Mouse (Mus musculus) embryonic stem cell, embryonic (primary cell): ENCODE data around the gene Usp20.

Source experiments
- CTCF ChIA-PET, 4 experiments: fragments of 300-600 bp in 2 of 4; fragments of 350-600 bp in 2 of 4; sonication (Branson Sonifier 250); formaldehyde crosslinking; loops; one replicate each; lab custom pipeline; 2022; ENCODE audit warnings: inconsistent platforms in 2 of 4; lab: Charles Lee
- POLR2A ChIA-PET, 4 experiments: fragments of 300-600 bp in 2 of 4; fragments of 350-600 bp in 2 of 4; sonication (Branson Sonifier 250); formaldehyde crosslinking; loops; one replicate each; lab custom pipeline; 2022; ENCODE audit warnings: antibody characterized with exemption in 4 of 4, inconsistent platforms in 1 of 4; lab: Charles Lee

Usp20 gene

GRCm38 (mm10) chr2:31068246-31069113 lies 86.4 kb downstream of the Usp20 start:
- ChIA-PET POLR2A (interaction anchor here (0.5 to 14.3 kb wide), 82 partner anchors 7 to 1972 kb away, joined by 3 to 382 read pairs (median 5); partner anchors contain the start of genes Fnbp1 (in 3 of the 4), Cstad (in 1 of the 4), Gpr107 (in 1 of the 4) and Tor1b (in 1 of the 4)), CTCF (interaction anchor here (0.6 to 1.7 kb wide), 7 partner anchors 17 to 1208 kb away, joined by 3 to 5 read pairs (median 4); no protein-coding TSS in a partner anchor)

GRCm38 (mm10) chr2:31069114-31069445 lies 87.0 kb downstream of the Usp20 start:
- ChIA-PET POLR2A (interaction anchor here (0.6 to 14.3 kb wide), 56 partner anchors 8 to 1159 kb away, joined by 3 to 382 read pairs (median 6); partner anchors contain the start of genes Fnbp1 (in 2 of the 4), Cstad (in 1 of the 4) and Gpr107 (in 1 of the 4)), CTCF (interaction anchor here in 2 of 4 experiments (0.7 to 1.2 kb wide), 2 partner anchors 29 to 391 kb away, joined by 3 to 4 read pairs; no protein-coding TSS in a partner anchor)

GRCm38 (mm10) chr2:31069506-31069905 lies 87.4 kb downstream of the Usp20 start:
- POLR2A ChIA-PET, result interaction anchor here (0.6 to 14.3 kb wide), 45 partner anchors 8 to 587 kb away, joined by 3 to 382 read pairs (median 6); partner anchors contain the start of genes Fnbp1 (in 2 of the 4), Cstad (in 1 of the 4) and Gpr107 (in 1 of the 4)

More at GRCm38 (mm10) chr2:31069506-31069905, 87.4 kb downstream of the Usp20 start:
- CTCF ChIA-PET, result interaction anchor here in 1 of 4 experiments (0.6 kb wide), 1 partner anchor 218 kb away, joined by 4 read pairs; no protein-coding TSS in a partner anchor
